Mouse (Mus musculus) activated CD4-positive, CD25-positive, alpha-beta regulatory T cell, adult 4 months (primary cell): ENCODE measurements around the gene Dcdc2a. TPM values are rescaled to one million over a fixed set of nuclear protein-coding genes. Genes with fewer than 3 reads are reported as not detected.

ENCODE experiments used
- ATAC-seq: one replicate; pipeline ENCODE4 v1.8.0; 2017
- polyA plus RNA-seq, 2 experiments: library from polyadenylated mRNA; unstranded; fragments of 100-300 nt; shearing (Covaris generic); gene quantifications; one replicate each; pipeline ENCODE4 v1.2.1; 2017

Dcdc2a gene
- not detected for polyA plus RNA-seq

- ATAC-seq, result no peak
Observed at GRCm38 (mm10) chr13:25055873-25056667, at the start of gene Dcdc2a. Dcdc2a (plus strand) TSS chr13:25056004.

GRCm38 (mm10) chr13:25007115-25007514 lies 48.7 kb upstream of the Dcdc2a start:
- peak; percentile 43 for ATAC-seq

GRCm38 (mm10) chr13:25018316-25018715 lies 37.5 kb upstream of the Dcdc2a start:
- ATAC-seq, result no peak

GRCm38 (mm10) chr13:25019793-25020539 lies 35.8 kb upstream of the Dcdc2a start, which contains the start of gene Mrs2:
Mrs2 (minus strand) TSS chr13:25020379.
- ATAC-seq, result peak; percentile 83

GRCm38 (mm10) chr13:25020540-25020892 lies 35.3 kb upstream of the Dcdc2a start:
- no peak for ATAC-seq

- no peak for ATAC-seq
Observed at GRCm38 (mm10) chr13:25022386-25022785, 33.4 kb upstream of the Dcdc2a start.

- no peak for ATAC-seq
Observed at GRCm38 (mm10) chr13:25023129-25023528, 32.7 kb upstream of the Dcdc2a start.

- no peak for ATAC-seq
Observed at GRCm38 (mm10) chr13:25024655-25025054, 31.1 kb upstream of the Dcdc2a start.

- ATAC-seq, result no peak
Observed at GRCm38 (mm10) chr13:25026409-25027113, 29.2 kb upstream of the Dcdc2a start.

GRCm38 (mm10) chr13:25027114-25027425 lies 28.7 kb upstream of the Dcdc2a start:
- ATAC-seq, result no peak

GRCm38 (mm10) chr13:25039488-25039887 lies 16.3 kb upstream of the Dcdc2a start:
- ATAC-seq, result no peak

GRCm38 (mm10) chr13:25052671-25053070 lies 3.1 kb upstream of the Dcdc2a start:
- ATAC-seq, result no peak

GRCm38 (mm10) chr13:25055111-25055554 lies 671 bp upstream of the Dcdc2a start:
- no peak for ATAC-seq

GRCm38 (mm10) chr13:25066659-25067058 lies 10.9 kb downstream of the Dcdc2a start:
- no peak for ATAC-seq

- ATAC-seq, result no peak
Observed at GRCm38 (mm10) chr13:25067183-25067582, 11.4 kb downstream of the Dcdc2a start.

- no peak for ATAC-seq
Observed at GRCm38 (mm10) chr13:25069765-25070164, 14.0 kb downstream of the Dcdc2a start.

- ATAC-seq, result no peak
Observed at GRCm38 (mm10) chr13:25070791-25071190, 15.0 kb downstream of the Dcdc2a start.

GRCm38 (mm10) chr13:25077262-25077661 lies 21.5 kb downstream of the Dcdc2a start:
- ATAC-seq, result no peak

GRCm38 (mm10) chr13:25083144-25083572 lies 27.4 kb downstream of the Dcdc2a start:
- no peak for ATAC-seq

GRCm38 (mm10) chr13:25085147-25085546 lies 29.3 kb downstream of the Dcdc2a start:
- no peak for ATAC-seq

- no peak for ATAC-seq
Observed at GRCm38 (mm10) chr13:25091347-25091746, 35.5 kb downstream of the Dcdc2a start.

- no peak for ATAC-seq
Observed at GRCm38 (mm10) chr13:25093776-25094175, 38.0 kb downstream of the Dcdc2a start.

GRCm38 (mm10) chr13:25094381-25094780 lies 38.6 kb downstream of the Dcdc2a start:
- no peak for ATAC-seq
